Mouse (Mus musculus): ENCODE results near the gene Prkag2.

DNA sequence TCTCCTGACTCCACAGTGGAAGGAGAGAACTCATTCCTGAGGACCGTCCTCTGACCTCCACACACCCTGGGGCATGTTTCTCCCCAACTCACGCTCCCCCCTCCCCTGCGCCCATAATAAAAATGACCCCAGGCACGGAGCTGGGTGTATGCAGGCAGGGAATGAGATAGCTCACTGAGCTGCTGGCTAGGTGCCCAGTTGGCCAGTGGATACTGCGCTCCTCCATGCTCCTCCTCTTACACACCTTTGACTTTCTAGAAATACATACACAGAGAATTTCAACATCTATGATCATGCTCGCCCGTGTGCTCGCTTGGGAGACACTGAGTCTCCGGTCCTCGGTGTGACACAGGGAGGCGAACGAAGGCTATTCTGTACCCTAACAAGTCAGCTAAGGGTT is 124.2 kb downstream of the Prkag2 start:
- TF ChIP-seq CTCF (IDR thresholded peaks at IDR 0.05; ENCODE audit: control insufficient read depth, insufficient read depth, low read length) (no peak), POLR2A (IDR thresholded peaks at IDR 0.05; ENCODE audit: borderline replicate concordance, control insufficient read depth, low read depth, low read length) (no peak)

Data from bone marrow, adult 2 months (tissue).